Mouse (Mus musculus) midbrain, embryonic 16.5 days (tissue): ENCODE results near the gene Zbtb8os. TPM values are rescaled to one million over a fixed set of nuclear protein-coding genes. Genes with fewer than 3 reads are reported as not detected.

Source experiments
- ATAC-seq: fragments of 200-750 bp; cut with Nextera tagmentation; 2 replicates; pipeline ENCODE4 v1.8.0; 2017; ENCODE audit warnings: moderate TSS enrichment
- H3K27ac ChIP-seq: fragments of 300-500 bp; sonication (generic); 2 replicates; pipeline ENCODE4 v1.5.1; 2014; ENCODE audit warnings: mild to moderate bottlenecking, low read length, mixed read lengths
- H3K27me3 ChIP-seq: fragments of 300-500 bp; sonication (generic); 2 replicates; pipeline ENCODE4 v1.6.1; 2014; ENCODE audit warnings: low read depth, low read length, mixed read lengths; ENCODE audit not compliant: control insufficient read depth, insufficient read depth
- H3K36me3 ChIP-seq: fragments of 300-500 bp; sonication (generic); 2 replicates; pipeline ENCODE4 v1.6.1; 2014; ENCODE audit warnings: mild to moderate bottlenecking, low read length, moderate library complexity, mixed read lengths; ENCODE audit not compliant: control insufficient read depth, insufficient read depth
- H3K4me1 ChIP-seq: fragments of 300-500 bp; sonication (generic); 2 replicates; pipeline ENCODE4 v1.6.1; 2014; ENCODE audit warnings: mild to moderate bottlenecking, low read length, mixed read lengths; ENCODE audit not compliant: control insufficient read depth, insufficient read depth
- H3K4me2 ChIP-seq: fragments of 300-500 bp; sonication (generic); 2 replicates; pipeline ENCODE4 v1.6.1; 2014; ENCODE audit warnings: mild to moderate bottlenecking, low read length, mixed read lengths
- H3K4me3 ChIP-seq: fragments of 300-500 bp; sonication (generic); 2 replicates; pipeline ENCODE4 v1.5.1; 2014; ENCODE audit warnings: low read depth, mild to moderate bottlenecking, low read length, moderate library complexity, mixed read lengths
- H3K9ac ChIP-seq: fragments of 300-500 bp; sonication (generic); 2 replicates; pipeline ENCODE4 v1.6.1; 2014; ENCODE audit warnings: low read depth, low read length, mixed read lengths
- H3K9me3 ChIP-seq: fragments of 300-500 bp; sonication (generic); replicated peaks from 2 replicates; pipeline ENCODE4 v1.6.1; 2014; ENCODE audit warnings: mild to moderate bottlenecking, low read length, mixed read lengths; ENCODE audit not compliant: control insufficient read depth, poor library complexity, severe bottlenecking
- WGBS: fragments of 180-500 bp; shearing (Covaris S2); extraction: QIAGEN DNeasy Blood & Tissue Kit; methylation state at CpG from one replicate; pipeline ENCODE4 v1.1.7; 2014; 5-methylcytosine and 5-hydroxymethylcytosine counted together
- polyA plus RNA-seq: library from polyadenylated mRNA; unstranded; fragments of >200 nt; fragmentation: Nextera tagmentation; extraction: Ambion mirVana; gene quantifications from 2 replicates; pipeline ENCODE4 v1.2.1, GENCODE M21; 2015

Gene Zbtb8os
- polyA plus RNA-seq, result 15.1 and 17.7 TPM in 2 replicates

GRCm38 (mm10) chr4:129335216-129336074 lies at the start of gene Zbtb8os, which contains the start of gene Rbbp4:
TSS of gene Zbtb8os (plus strand) at chr4:129335695.
TSS of gene Rbbp4 (minus strand) at chr4:129335370.
- H3K27ac ChIP-seq, result peak within 1 kb of the TSS; percentile 97
- no peaks in the 10 kb centered on the region for H3K27me3 ChIP-seq
- peak within 1 kb of the TSS; percentile 96 for H3K9ac ChIP-seq
- no peaks in the 10 kb centered on the region for H3K36me3 ChIP-seq
- WGBS, result under 1% methylated on average over 69 of the region's 73 CpGs
- peak within 1 kb of the TSS; percentile 73 for H3K4me2 ChIP-seq
- peak; percentile 99 for ATAC-seq
- H3K4me3 ChIP-seq, result peak within 1 kb of the TSS; percentile 92
- peaks cover 37% of the 10 kb centered on the region for H3K4me1 ChIP-seq
- no peaks in the 10 kb centered on the region for H3K9me3 ChIP-seq

GRCm38 (mm10) chr4:129286001-129286682 lies 49.4 kb upstream of the Zbtb8os start:
- no peak; the same call in 1 of the 2 replicates for ATAC-seq
- no peaks in the 10 kb centered on the region; the same call in 1 of the 2 replicates for H3K27me3 ChIP-seq
- H3K4me1 ChIP-seq, result peaks cover 11% of the 10 kb centered on the region
- no peak overlapping the region for H3K9ac ChIP-seq
- no peaks in the 10 kb centered on the region for H3K36me3 ChIP-seq
- H3K4me3 ChIP-seq, result no peak overlapping the region
- H3K27ac ChIP-seq, result no peak overlapping the region
- H3K9me3 ChIP-seq, result no peaks in the 10 kb centered on the region
- peak overlapping the region; percentile 85; the same call in 1 of the 2 replicates for H3K4me2 ChIP-seq
- 65% methylated on average over 5 of the region's 5 CpGs for whole genome bisulfite sequencing

- H3K27ac ChIP-seq, result no peak overlapping the region
- 2% methylated on average over 28 of the region's 28 CpGs for WGBS
Observed at GRCm38 (mm10) chr4:129286683-129287471, 48.6 kb upstream of the Zbtb8os start.

GRCm38 (mm10) chr4:129287472-129287981 lies 48.0 kb upstream of the Zbtb8os start, which contains the start of gene Sync:
TSS of gene Sync (plus strand) at chr4:129287617.
- ATAC-seq, result no peak
- no peak within 1 kb of the TSS for H3K27ac ChIP-seq
- no peaks in the 10 kb centered on the region for H3K36me3 ChIP-seq
- H3K4me1 ChIP-seq, result peaks cover 11% of the 10 kb centered on the region
- H3K4me3 ChIP-seq, result peak within 1 kb of the TSS; percentile 49
- H3K4me2 ChIP-seq, result peak within 1 kb of the TSS; percentile 85
- H3K27me3 ChIP-seq, result no peaks in the 10 kb centered on the region; the same call in 1 of the 2 replicates
- WGBS, result 1% methylated on average over 44 of the region's 53 CpGs
- no peaks in the 10 kb centered on the region for H3K9me3 ChIP-seq
- peak within 1 kb of the TSS; percentile 66 for H3K9ac ChIP-seq

More at GRCm38 (mm10) chr4:129286683-129287471, 48.6 kb upstream of the Zbtb8os start:
- Histone ChIP-seq H3K4me2 (peak overlapping the region; percentile 85), H3K36me3 (no peaks in the 10 kb centered on the region), H3K27me3 (no peaks in the 10 kb centered on the region; the same call in 1 of the 2 replicates), H3K4me1 (peaks cover 11% of the 10 kb centered on the region), H3K9me3 (no peaks in the 10 kb centered on the region), H3K9ac (peak overlapping the region; percentile 66), H3K4me3 (peak overlapping the region; percentile 49)
- no peak for ATAC-seq

DNA sequence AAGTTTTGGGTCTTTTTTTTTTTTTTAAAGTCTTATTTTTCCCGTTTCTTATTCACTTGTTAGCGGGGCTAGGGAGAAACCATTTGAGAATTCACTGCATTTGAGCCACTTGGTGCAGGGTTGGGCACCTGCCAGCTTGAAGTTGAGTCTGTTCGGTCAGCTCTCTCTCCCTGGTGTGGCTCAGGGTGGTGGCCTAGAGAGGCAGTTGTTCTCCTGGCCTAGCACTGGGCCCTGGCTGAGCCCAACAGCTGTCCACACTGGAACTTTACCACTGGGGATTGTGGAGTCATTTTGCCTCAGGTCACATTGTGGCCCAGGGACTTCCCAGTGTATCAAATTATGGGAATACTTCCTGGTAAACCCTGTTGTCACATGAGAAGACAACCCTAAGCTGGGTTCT lies 47.4 kb upstream of the Zbtb8os start:
- H3K4me3 ChIP-seq, result peak overlapping the region; percentile 49; the same call in 1 of the 2 replicates
- H3K9ac ChIP-seq, result no peak overlapping the region
- H3K36me3 ChIP-seq, result no peaks in the 10 kb centered on the region
- H3K4me2 ChIP-seq, result peak overlapping the region; percentile 85
- no peak overlapping the region for H3K27ac ChIP-seq
- ATAC-seq, result no peak
- peaks cover 11% of the 10 kb centered on the region for H3K4me1 ChIP-seq
- H3K9me3 ChIP-seq, result no peaks in the 10 kb centered on the region
- WGBS, result 29% methylated on average over 3 of the region's 3 CpGs
- H3K27me3 ChIP-seq, result no peaks in the 10 kb centered on the region; the same call in 1 of the 2 replicates

GRCm38 (mm10) chr4:129289671-129290070 lies 45.8 kb upstream of the Zbtb8os start:
- no peaks in the 10 kb centered on the region for H3K36me3 ChIP-seq
- no peak overlapping the region for H3K4me3 ChIP-seq
- H3K27me3 ChIP-seq, result no peaks in the 10 kb centered on the region; the same call in 1 of the 2 replicates
- ATAC-seq, result no peak
- H3K9ac ChIP-seq, result no peak overlapping the region
- no peak overlapping the region for H3K4me2 ChIP-seq
- peaks cover 11% of the 10 kb centered on the region for H3K4me1 ChIP-seq
- 94% methylated on average over 8 of the region's 8 CpGs for whole genome bisulfite sequencing
- H3K9me3 ChIP-seq, result no peaks in the 10 kb centered on the region
- H3K27ac ChIP-seq, result no peak overlapping the region

DNA sequence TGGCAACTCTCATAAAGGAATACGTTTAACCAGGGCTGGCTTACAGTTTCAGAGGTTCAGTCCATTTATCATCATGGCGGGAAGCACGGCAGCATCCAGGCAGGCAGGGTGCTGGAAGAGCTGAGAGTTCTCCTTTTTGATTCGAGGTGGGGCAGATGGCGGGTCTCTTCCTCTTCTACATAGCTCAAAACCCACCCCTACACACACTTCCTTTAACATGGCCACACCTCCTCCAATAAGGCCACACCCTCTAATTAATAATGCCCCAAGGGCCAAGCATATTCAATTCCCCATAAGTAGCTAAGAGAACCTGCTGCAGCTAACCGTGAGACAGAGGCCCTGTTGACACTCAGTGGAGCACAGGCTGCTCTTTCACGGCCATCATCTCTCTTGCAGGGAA lies 42.7 kb upstream of the Zbtb8os start:
- Histone ChIP-seq H3K4me3 (no peak overlapping the region), H3K27me3 (no peaks in the 10 kb centered on the region), H3K4me1 (no peaks in the 10 kb centered on the region), H3K36me3 (no peaks in the 10 kb centered on the region), H3K9me3 (no peaks in the 10 kb centered on the region), H3K4me2 (no peak overlapping the region), H3K27ac (no peak overlapping the region), H3K9ac (no peak overlapping the region)
- no peak for ATAC-seq
- WGBS, result 66% methylated on average over 7 of the region's 7 CpGs

GRCm38 (mm10) chr4:129293702-129294101 lies 41.8 kb upstream of the Zbtb8os start:
- no peaks in the 10 kb centered on the region for H3K27me3 ChIP-seq
- no peak overlapping the region for H3K4me3 ChIP-seq
- no peak overlapping the region for H3K27ac ChIP-seq
- no peak overlapping the region for H3K4me2 ChIP-seq
- no peaks in the 10 kb centered on the region for H3K4me1 ChIP-seq
- no peak for ATAC-seq
- H3K9ac ChIP-seq, result no peak overlapping the region
- no peaks in the 10 kb centered on the region for H3K36me3 ChIP-seq
- WGBS, result 32% methylated on average over 16 of the region's 16 CpGs
- no peaks in the 10 kb centered on the region for H3K9me3 ChIP-seq
